Mouse (Mus musculus) erythroblast, embryonic 14.5 days (primary cell): ENCODE measurements around the gene Ankrd44.

Source experiments
- GATA1 ChIP-seq: IDR thresholded peaks from 2 replicates; pipeline ENCODE4 v1.6.1; 2012; ENCODE audit warnings: low read length, inconsistent platforms, mixed read lengths
- TAL1 ChIP-seq: IDR thresholded peaks from 3 replicates; pipeline ENCODE4 v1.6.1; 2012; ENCODE audit warnings: low read length, inconsistent platforms, mixed read lengths

DNA sequence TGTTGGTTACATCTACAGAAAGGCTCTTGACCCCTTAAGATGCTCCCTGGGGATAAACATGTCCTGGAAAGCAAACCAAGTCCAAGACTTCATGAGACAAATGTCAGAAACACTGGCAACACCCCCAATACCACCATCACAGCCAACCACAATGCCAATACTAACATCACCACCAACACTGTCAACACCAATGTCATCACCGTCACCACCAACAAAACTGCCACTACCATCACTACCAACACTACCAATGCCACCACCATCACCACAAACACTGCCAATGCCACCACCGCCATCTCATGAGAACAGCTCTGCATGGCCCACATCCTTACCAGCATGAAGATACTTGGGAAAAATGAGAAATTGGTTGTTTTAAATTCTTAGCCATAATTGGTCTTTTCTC lies 67.3 kb downstream of the Ankrd44 start:
- no peak for TF ChIP-seq TAL1
- TF ChIP-seq GATA1 = no peak
